Mouse (Mus musculus) macrophage (primary cell): ENCODE data around the gene Fam53b. TPM values are rescaled to one million over a fixed set of nuclear protein-coding genes. Genes with fewer than 3 reads are reported as not detected.

Experiments
- H3K27ac ChIP-seq: fragments of 350-480 bp; formaldehyde crosslinking; 2 replicates; pipeline ENCODE4 v1.9.0; 2021
- H3K36me3 ChIP-seq: fragments of 350-480 bp; formaldehyde crosslinking; 2 replicates; pipeline ENCODE4 v1.9.0; 2021; ENCODE audit errors: inconsistent target
- H3K4me3 ChIP-seq: fragments of 350-480 bp; formaldehyde crosslinking; 2 replicates; pipeline ENCODE4 v1.9.0; 2021; ENCODE audit errors: inconsistent target
- H3K79me2 ChIP-seq: fragments of 350-480 bp; formaldehyde crosslinking; 2 replicates; pipeline ENCODE4 v1.9.0; 2021; ENCODE audit errors: inconsistent target
- WGBS: methylation state at CpG from one replicate; pipeline ENCODE4 v1.1.7; 2026; ENCODE audit warnings: inconsistent platforms; ENCODE audit not compliant: missing documents; 5-methylcytosine and 5-hydroxymethylcytosine counted together
- polyA plus RNA-seq: library from polyadenylated mRNA; stranded (reverse); fragments of 250-400 nt; gene quantifications from 3 replicates; pipeline ENCODE4 v1.2.4, GENCODE M21; 2018; ENCODE audit warnings: inconsistent platforms

Gene Fam53b
- polyA plus RNA-seq, 1 experiment from 2014 or later, result 28.5 TPM

- no peaks in the 10 kb centered on the region for H3K36me3 ChIP-seq
- H3K4me3 ChIP-seq, result no peak overlapping the region
- 44% methylated on average over 4 of the region's 4 CpGs for WGBS
Measured at GRCm38 (mm10) chr7:132787496-132788190, 26.0 kb downstream of the Fam53b start.

GRCm38 (mm10) chr7:132787022-132787421 lies 26.7 kb downstream of the Fam53b start:
- Histone ChIP-seq H3K36me3 (no peaks in the 10 kb centered on the region), H3K4me3 (no peak overlapping the region), H3K79me2 (peaks cover 100% of the 10 kb centered on the region), H3K27ac (peak overlapping the region; percentile 35)
- 85% methylated on average over 4 of the region's 4 CpGs for WGBS

More at GRCm38 (mm10) chr7:132787496-132788190, 26.0 kb downstream of the Fam53b start:
- peak overlapping the region; percentile 35; the same call in 1 of the 2 replicates for H3K27ac ChIP-seq
- peaks cover 100% of the 10 kb centered on the region for H3K79me2 ChIP-seq

GRCm38 (mm10) chr7:132786522-132786921 lies 27.2 kb downstream of the Fam53b start:
- 33% methylated on average over 4 of the region's 4 CpGs for WGBS
- Histone ChIP-seq H3K27ac (peak overlapping the region; percentile 35), H3K4me3 (no peak overlapping the region), H3K79me2 (peaks cover 100% of the 10 kb centered on the region), H3K36me3 (no peaks in the 10 kb centered on the region)

- no peaks in the 10 kb centered on the region for H3K36me3 ChIP-seq
- H3K79me2 ChIP-seq, result peaks cover 100% of the 10 kb centered on the region
- no peak overlapping the region for H3K4me3 ChIP-seq
- WGBS, result 57% methylated on average over 7 of the region's 7 CpGs
- peak overlapping the region; percentile 35 for H3K27ac ChIP-seq
Measured at GRCm38 (mm10) chr7:132786011-132786410, 27.7 kb downstream of the Fam53b start.

GRCm38 (mm10) chr7:132784101-132784500 lies 29.6 kb downstream of the Fam53b start:
- Histone ChIP-seq H3K79me2 (peaks cover 100% of the 10 kb centered on the region), H3K4me3 (no peak overlapping the region), H3K27ac (no peak overlapping the region), H3K36me3 (0 out of 2 replicates have a peak, but pooled peaks cover 5% of the 10 kb centered on the region)
- 91% methylated on average over 5 of the region's 5 CpGs for WGBS

GRCm38 (mm10) chr7:132781850-132782249 lies 31.8 kb downstream of the Fam53b start:
- 96% methylated on average over 6 of the region's 6 CpGs for WGBS
- no peak overlapping the region for H3K27ac ChIP-seq
- peaks cover 25% of the 10 kb centered on the region; the same call in 1 of the 2 replicates for H3K36me3 ChIP-seq
- H3K4me3 ChIP-seq, result no peak overlapping the region
- H3K79me2 ChIP-seq, result peaks cover 85% of the 10 kb centered on the region

GRCm38 (mm10) chr7:132781130-132781814 lies 32.4 kb downstream of the Fam53b start:
- no peak overlapping the region for H3K4me3 ChIP-seq
- peaks cover 25% of the 10 kb centered on the region; the same call in 1 of the 2 replicates for H3K36me3 ChIP-seq
- H3K79me2 ChIP-seq, result peaks cover 84% of the 10 kb centered on the region
- H3K27ac ChIP-seq, result no peak overlapping the region
- WGBS, result 92% methylated on average over 6 of the region's 7 CpGs

- H3K36me3 ChIP-seq, result peaks cover 28% of the 10 kb centered on the region; the same call in 1 of the 2 replicates
- peaks cover 84% of the 10 kb centered on the region for H3K79me2 ChIP-seq
- WGBS, result 83% methylated on average over 4 of the region's 4 CpGs
- no peak overlapping the region for H3K27ac ChIP-seq
- no peak overlapping the region for H3K4me3 ChIP-seq
Measured at GRCm38 (mm10) chr7:132780611-132781010, 33.1 kb downstream of the Fam53b start.

GRCm38 (mm10) chr7:132778630-132779029 lies 35.1 kb downstream of the Fam53b start:
- Histone ChIP-seq H3K27ac (no peak overlapping the region), H3K4me3 (no peak overlapping the region), H3K79me2 (peaks cover 83% of the 10 kb centered on the region), H3K36me3 (peaks cover 44% of the 10 kb centered on the region; the same call in 1 of the 2 replicates)
- 93% methylated on average over 13 of the region's 13 CpGs for WGBS

GRCm38 (mm10) chr7:132777728-132778453 lies 35.8 kb downstream of the Fam53b start:
- Histone ChIP-seq H3K27ac (no peak overlapping the region), H3K4me3 (no peak overlapping the region)

GRCm38 (mm10) chr7:132777117-132777516 lies 36.6 kb downstream of the Fam53b start:
- WGBS, result 89% methylated on average over 7 of the region's 7 CpGs
- H3K4me3 ChIP-seq, result no peak overlapping the region
- peaks cover 55% of the 10 kb centered on the region; the same call in 1 of the 2 replicates for H3K36me3 ChIP-seq
- H3K79me2 ChIP-seq, result peaks cover 83% of the 10 kb centered on the region
- peak overlapping the region; percentile 46 for H3K27ac ChIP-seq

More at GRCm38 (mm10) chr7:132777728-132778453, 35.8 kb downstream of the Fam53b start:
- 86% methylated on average over 1 of the region's 1 CpGs for WGBS
- Histone ChIP-seq H3K36me3 (peaks cover 47% of the 10 kb centered on the region; the same call in 1 of the 2 replicates), H3K79me2 (peaks cover 83% of the 10 kb centered on the region)

- Histone ChIP-seq H3K79me2 (peaks cover 83% of the 10 kb centered on the region), H3K27ac (peak overlapping the region; percentile 46), H3K36me3 (peaks cover 61% of the 10 kb centered on the region; the same call in 1 of the 2 replicates), H3K4me3 (peak overlapping the region; percentile 0; the same call in 1 of the 2 replicates)
- WGBS, result 68% methylated on average over 7 of the region's 7 CpGs
Measured at GRCm38 (mm10) chr7:132776338-132777111, 37.2 kb downstream of the Fam53b start.

GRCm38 (mm10) chr7:132775922-132776321 lies 37.8 kb downstream of the Fam53b start:
- peak overlapping the region; percentile 46 for H3K27ac ChIP-seq

GRCm38 (mm10) chr7:132775333-132775732 lies 38.4 kb downstream of the Fam53b start:
- H3K4me3 ChIP-seq, result no peak overlapping the region
- no peak overlapping the region for H3K27ac ChIP-seq
- 94% methylated on average over 5 of the region's 5 CpGs for WGBS
- H3K36me3 ChIP-seq, result peaks cover 73% of the 10 kb centered on the region
- H3K79me2 ChIP-seq, result peaks cover 80% of the 10 kb centered on the region

More at GRCm38 (mm10) chr7:132775922-132776321, 37.8 kb downstream of the Fam53b start:
- Histone ChIP-seq H3K79me2 (peaks cover 81% of the 10 kb centered on the region), H3K36me3 (peaks cover 67% of the 10 kb centered on the region; the same call in 1 of the 2 replicates), H3K4me3 (no peak overlapping the region; the same call in 1 of the 2 replicates)
- 89% methylated on average over 10 of the region's 10 CpGs for WGBS
